Mouse (Mus musculus) embryonic facial prominence, embryonic 14.5 days (tissue): ENCODE data around the gene Gm20388. TPM values are rescaled to one million over a fixed set of nuclear protein-coding genes. Genes with fewer than 3 reads are reported as not detected.

Experiments
- ATAC-seq: fragments of 200-750 bp; cut with Nextera tagmentation; 2 replicates; pipeline ENCODE4 v1.8.0; 2017; ENCODE audit warnings: low read depth, moderate number of reproducible peaks, moderate TSS enrichment
- DNase-seq: peaks from one replicate; pipeline ENCODE4 v3.0.0-alpha.2; 2015; ENCODE audit warnings: low spot score
- H3K27ac ChIP-seq: fragments of 300-500 bp; sonication (generic); replicated peaks from 2 replicates; pipeline ENCODE4 v1.5.1; 2014; ENCODE audit warnings: low read depth, mild to moderate bottlenecking, low read length, moderate library complexity
- H3K27me3 ChIP-seq: fragments of 300-500 bp; sonication (generic); replicated peaks from 2 replicates; pipeline ENCODE4 v1.6.1; 2014; ENCODE audit warnings: low read length; ENCODE audit not compliant: control insufficient read depth, insufficient read depth
- H3K36me3 ChIP-seq: fragments of 300-500 bp; sonication (generic); 2 replicates; pipeline ENCODE4 v1.6.1; 2014; ENCODE audit warnings: low read length, mixed read lengths; ENCODE audit not compliant: control insufficient read depth, insufficient read depth
- H3K4me1 ChIP-seq: fragments of 300-500 bp; sonication (generic); 2 replicates; pipeline ENCODE4 v1.6.1; 2014; ENCODE audit warnings: antibody characterized with exemption, low read length; ENCODE audit not compliant: control insufficient read depth, insufficient read depth
- H3K4me2 ChIP-seq: fragments of 300-500 bp; sonication (generic); 2 replicates; pipeline ENCODE4 v1.6.1; 2014; ENCODE audit warnings: low read depth, mild to moderate bottlenecking, low read length, moderate library complexity, mixed read lengths
- H3K4me3 ChIP-seq: fragments of 300-500 bp; sonication (generic); 2 replicates; pipeline ENCODE4 v1.5.1; 2014; ENCODE audit warnings: low read depth, mild to moderate bottlenecking, low read length
- H3K9ac ChIP-seq: fragments of 300-500 bp; sonication (generic); 2 replicates; pipeline ENCODE4 v1.6.1; 2014; ENCODE audit warnings: low read depth, mild to moderate bottlenecking, low read length, moderate library complexity, mixed read lengths
- H3K9me3 ChIP-seq: fragments of 300-500 bp; sonication (generic); 2 replicates; pipeline ENCODE4 v1.6.1; 2016; ENCODE audit warnings: low read length; ENCODE audit not compliant: control insufficient read depth
- WGBS: fragments of 180-500 bp; shearing (Covaris S2); extraction: QIAGEN DNeasy Blood & Tissue Kit; methylation state at CpG from one replicate; pipeline ENCODE4 v1.1.7; 2014; 5-methylcytosine and 5-hydroxymethylcytosine counted together
- polyA plus RNA-seq: library from polyadenylated mRNA; unstranded; fragments of >200 nt; fragmentation: Nextera tagmentation; extraction: Ambion mirVana; gene quantifications from 2 replicates; pipeline ENCODE4 v1.2.1, GENCODE M21; 2014

The Gm20388 gene
- polyA plus RNA-seq, 1 experiment from 2014 or later: not detected

- Histone ChIP-seq H3K27ac (no peak overlapping the region), H3K9ac (no peak overlapping the region), H3K4me2 (no peak overlapping the region), H3K4me1 (no peaks in the 10 kb centered on the region), H3K9me3 (no peaks in the 10 kb centered on the region), H3K36me3 (peaks cover 70% of the 10 kb centered on the region), H3K27me3 (no peaks in the 10 kb centered on the region), H3K4me3 (no peak overlapping the region)
- no peak for ATAC-seq
- DNase-seq: no peak
- WGBS: 87% methylated on average over 2 of the region's 2 CpGs
Observed at GRCm38 (mm10) chr8:119939336-119939735, 28.7 kb downstream of the Gm20388 start.

- peaks cover 73% of the 10 kb centered on the region for H3K36me3 ChIP-seq
Observed at GRCm38 (mm10) chr8:119941471-119941870, 30.8 kb downstream of the Gm20388 start.

GRCm38 (mm10) chr8:119943616-119944015 is 33.0 kb downstream of the Gm20388 start:
- Histone ChIP-seq H3K4me1 (no peaks in the 10 kb centered on the region), H3K4me3 (no peak overlapping the region), H3K4me2 (no peak overlapping the region), H3K27me3 (no peaks in the 10 kb centered on the region), H3K27ac (no peak overlapping the region), H3K9ac (no peak overlapping the region), H3K9me3 (no peaks in the 10 kb centered on the region), H3K36me3 (peaks cover 76% of the 10 kb centered on the region)
- ATAC-seq (no peak), DNase-seq (no peak)
- 91% methylated on average over 10 of the region's 10 CpGs for WGBS

More at GRCm38 (mm10) chr8:119941471-119941870, 30.8 kb downstream of the Gm20388 start:
- Histone ChIP-seq H3K27ac (no peak overlapping the region), H3K27me3 (no peaks in the 10 kb centered on the region), H3K4me3 (no peak overlapping the region), H3K9ac (no peak overlapping the region), H3K9me3 (no peaks in the 10 kb centered on the region), H3K4me2 (no peak overlapping the region), H3K4me1 (no peaks in the 10 kb centered on the region)
- ATAC-seq (no peak), DNase-seq (no peak)
- WGBS: 95% methylated on average over 18 of the region's 18 CpGs

- DNase-seq (peak; percentile 64), ATAC-seq (peak; percentile 81)
- H3K4me2 ChIP-seq: no peak overlapping the region
- WGBS: 65% methylated on average over 9 of the region's 9 CpGs
- H3K4me1 ChIP-seq: no peaks in the 10 kb centered on the region
- no peak overlapping the region for H3K9ac ChIP-seq
- H3K36me3 ChIP-seq: peaks cover 83% of the 10 kb centered on the region
- H3K27ac ChIP-seq: no peak overlapping the region
- H3K4me3 ChIP-seq: no peak overlapping the region
- no peaks in the 10 kb centered on the region for H3K27me3 ChIP-seq
- no peaks in the 10 kb centered on the region for H3K9me3 ChIP-seq
Observed at GRCm38 (mm10) chr8:119944096-119944811, 33.6 kb downstream of the Gm20388 start.

- peaks cover 90% of the 10 kb centered on the region for H3K36me3 ChIP-seq
- ATAC-seq (no peak), DNase-seq (no peak)
- no peak overlapping the region for H3K9ac ChIP-seq
- no peak overlapping the region for H3K27ac ChIP-seq
- H3K9me3 ChIP-seq: no peaks in the 10 kb centered on the region
- no peaks in the 10 kb centered on the region for H3K4me1 ChIP-seq
- WGBS: 76% methylated on average over 8 of the region's 8 CpGs
- no peak overlapping the region for H3K4me3 ChIP-seq
- H3K27me3 ChIP-seq: no peaks in the 10 kb centered on the region
- H3K4me2 ChIP-seq: no peak overlapping the region
Observed at GRCm38 (mm10) chr8:119946326-119946865, 35.8 kb downstream of the Gm20388 start.

GRCm38 (mm10) chr8:119947653-119948052 is 37.0 kb downstream of the Gm20388 start:
- DNase-seq (no peak), ATAC-seq (no peak)
- Histone ChIP-seq H3K4me1 (no peaks in the 10 kb centered on the region), H3K36me3 (peaks cover 90% of the 10 kb centered on the region), H3K9ac (no peak overlapping the region), H3K27me3 (no peaks in the 10 kb centered on the region), H3K4me2 (no peak overlapping the region), H3K4me3 (no peak overlapping the region), H3K27ac (no peak overlapping the region), H3K9me3 (no peaks in the 10 kb centered on the region)
- 84% methylated on average over 19 of the region's 19 CpGs for WGBS

GRCm38 (mm10) chr8:119948340-119948739 is 37.7 kb downstream of the Gm20388 start:
- Histone ChIP-seq H3K4me1 (no peaks in the 10 kb centered on the region), H3K27me3 (no peaks in the 10 kb centered on the region), H3K9me3 (no peaks in the 10 kb centered on the region), H3K4me3 (no peak overlapping the region), H3K9ac (no peak overlapping the region), H3K27ac (no peak overlapping the region), H3K4me2 (no peak overlapping the region), H3K36me3 (peaks cover 90% of the 10 kb centered on the region)
- no peak for ATAC-seq
- DNase-seq: no peak
- WGBS: 81% methylated on average over 15 of the region's 15 CpGs

- ATAC-seq (no peak), DNase-seq (no peak)
- 82% methylated on average over 7 of the region's 7 CpGs for WGBS
- no peaks in the 10 kb centered on the region for H3K9me3 ChIP-seq
- H3K4me1 ChIP-seq: no peaks in the 10 kb centered on the region
- no peaks in the 10 kb centered on the region for H3K27me3 ChIP-seq
- no peak overlapping the region for H3K27ac ChIP-seq
- peaks cover 99% of the 10 kb centered on the region for H3K36me3 ChIP-seq
- no peak overlapping the region for H3K4me3 ChIP-seq
- H3K4me2 ChIP-seq: no peak overlapping the region
- no peak overlapping the region for H3K9ac ChIP-seq
Observed at GRCm38 (mm10) chr8:119952282-119952681, 41.6 kb downstream of the Gm20388 start.

GRCm38 (mm10) chr8:119952747-119953146 is 42.1 kb downstream of the Gm20388 start:
- WGBS: 81% methylated on average over 5 of the region's 5 CpGs
- DNase-seq: no peak
- Histone ChIP-seq H3K27me3 (no peaks in the 10 kb centered on the region), H3K9me3 (no peaks in the 10 kb centered on the region), H3K4me3 (no peak overlapping the region), H3K9ac (no peak overlapping the region), H3K4me1 (no peaks in the 10 kb centered on the region), H3K4me2 (no peak overlapping the region), H3K27ac (no peak overlapping the region), H3K36me3 (peaks cover 99% of the 10 kb centered on the region)
- no peak for ATAC-seq
